Mouse (Mus musculus) heart, adult 9 months (tissue): ENCODE measurements at regions not wholly inside any gene's neighbourhood (a gene's known extent, or its start where the extent isn't known, plus 50 kb on each side); places are given as distances from the start of the nearest gene placed in this dataset.

Source experiments
- DNase-seq, 2 experiments: peaks; one replicate each; pipeline ENCODE4 v3.0.0; 2022; ENCODE audit warnings: low spot score in 2 of 2

GRCm38 (mm10) chr2:92752156-92752555 lies 152.6 kb downstream of the Chst1 start:
- DNase-seq, result no peak

GRCm38 (mm10) chr2:92752794-92753193 lies 153.3 kb downstream of the Chst1 start:
- no peak for DNase-seq

- DNase-seq, result no peak
These were observed 155.2 kb downstream of the Chst1 start for GRCm38 (mm10) chr2:92754505-92755280.

GRCm38 (mm10) chr2:92756491-92756890 lies 157.0 kb downstream of the Chst1 start:
- no peak for DNase-seq

GRCm38 (mm10) chr2:92758775-92759174 lies 156.1 kb upstream of the Syt13 start:
- DNase-seq, result no peak

GRCm38 (mm10) chr2:92763881-92764635 lies 150.8 kb upstream of the Syt13 start:
- DNase-seq, result no peak

GRCm38 (mm10) chr2:92767476-92768005 lies 147.4 kb upstream of the Syt13 start:
- DNase-seq, result no peak

GRCm38 (mm10) chr2:92768088-92768487 lies 146.8 kb upstream of the Syt13 start:
- DNase-seq, result peak in 1 of 2 experiments; percentile 21

- DNase-seq, result no peak
These were observed 145.8 kb upstream of the Syt13 start for GRCm38 (mm10) chr2:92769061-92769460.

- no peak for DNase-seq
These were observed 144.8 kb upstream of the Syt13 start for GRCm38 (mm10) chr2:92770098-92770497.

- DNase-seq, result no peak
These were observed 142.3 kb upstream of the Syt13 start for GRCm38 (mm10) chr2:92772623-92773022.

GRCm38 (mm10) chr2:92776497-92776896 lies 138.4 kb upstream of the Syt13 start:
- DNase-seq, result no peak

GRCm38 (mm10) chr2:92779101-92779500 lies 135.8 kb upstream of the Syt13 start:
- DNase-seq, result no peak

GRCm38 (mm10) chr2:92780021-92780420 lies 134.9 kb upstream of the Syt13 start:
- DNase-seq, result no peak

- DNase-seq, result no peak
These were observed 133.4 kb upstream of the Syt13 start for GRCm38 (mm10) chr2:92781451-92781850.

- no peak for DNase-seq
These were observed 132.3 kb upstream of the Syt13 start for GRCm38 (mm10) chr2:92782621-92783020.

GRCm38 (mm10) chr2:92784916-92785315 lies 130.0 kb upstream of the Syt13 start:
- no peak for DNase-seq

- DNase-seq, result no peak
These were observed 126.9 kb upstream of the Syt13 start for GRCm38 (mm10) chr2:92787925-92788410.

GRCm38 (mm10) chr2:92788875-92789274 lies 126.0 kb upstream of the Syt13 start:
- DNase-seq, result no peak

- no peak for DNase-seq
These were observed 124.5 kb upstream of the Syt13 start for GRCm38 (mm10) chr2:92790374-92790773.

GRCm38 (mm10) chr2:92799770-92800169 lies 115.1 kb upstream of the Syt13 start:
- no peak for DNase-seq

- DNase-seq, result no peak
These were observed 114.2 kb upstream of the Syt13 start for GRCm38 (mm10) chr2:92800667-92801066.

- DNase-seq, result no peak
These were observed 110.0 kb upstream of the Syt13 start for GRCm38 (mm10) chr2:92804916-92805315.
